Mouse (Mus musculus): ENCODE data around the gene Slc35d3.

DNA sequence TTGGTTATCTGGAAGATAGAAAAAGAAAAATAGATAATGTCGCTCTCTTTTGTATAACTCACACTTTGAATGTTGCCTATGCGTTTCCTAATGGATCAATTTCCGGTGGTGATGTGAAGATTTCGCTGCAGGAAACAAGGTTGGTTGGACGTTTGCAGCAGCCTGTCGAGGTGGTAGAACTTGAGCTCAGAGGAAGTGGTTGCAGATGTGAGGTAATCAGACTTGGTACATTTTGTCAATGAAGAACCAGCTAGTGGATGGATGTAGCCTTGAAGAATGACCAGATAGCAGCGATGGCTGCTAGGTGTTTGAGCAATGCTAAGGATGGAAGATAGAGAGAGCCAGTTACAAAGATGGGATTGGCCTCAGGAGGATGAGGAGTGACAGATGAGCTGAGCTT, 46.5 kb downstream of the Slc35d3 start:
- TF ChIP-seq POLR2A (IDR thresholded peaks at IDR 0.05; ENCODE audit: insufficient read depth, low read depth, low read length) (no peak), CTCF (IDR thresholded peaks at IDR 0.05; ENCODE audit: insufficient read depth, low read depth, low read length) (no peak)
